Mouse (Mus musculus): Measurements from ENCODE around the gene Slc6a9. TPM values are rescaled to one million over a fixed set of nuclear protein-coding genes. Genes with fewer than 3 reads are reported as not detected.

The Slc6a9 gene
- polyA plus RNA-seq, 2 experiments: 31.5 to 56.3 TPM

DNA sequence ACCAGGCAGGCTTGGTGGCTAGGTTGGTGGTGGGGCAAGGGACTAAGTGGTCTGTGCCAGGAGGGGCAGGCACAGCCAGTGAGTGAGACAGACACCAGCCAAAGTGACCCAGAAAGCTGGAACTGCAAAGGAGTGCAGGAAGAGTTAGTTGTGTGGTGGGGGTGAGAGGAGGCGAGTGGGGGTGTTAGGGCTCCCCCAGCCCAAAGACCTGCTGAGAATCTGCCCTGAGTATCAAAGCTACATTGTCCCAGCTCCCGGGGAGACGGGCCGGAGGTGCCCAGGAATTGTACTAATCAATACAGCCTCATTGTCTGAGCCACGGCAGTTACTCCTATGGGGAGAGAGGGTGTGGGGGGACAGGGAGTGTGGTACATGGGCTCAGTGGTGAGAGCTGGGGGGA is 15.2 kb downstream of the Slc6a9 start:
- H3K9me3 ChIP-seq (ENCODE audit: control insufficient read depth, low read length): no peaks in the 10 kb centered on the region
- no peak for DNase-seq (ENCODE audit: low read depth in 3 of 3, low spot score in 3 of 3)
- H3K36me3 ChIP-seq (replicated peaks; ENCODE audit: control insufficient read depth, insufficient read depth, low read depth): peaks cover 93% of the 10 kb centered on the region
- WGBS (ENCODE audit: insufficient replicate concordance): 83% methylated on average over 5 of the region's 5 CpGs
- no peak for ATAC-seq (ENCODE audit: insufficient read depth)
- no peak overlapping the region for H3K27ac ChIP-seq
- no peaks in the 10 kb centered on the region for H3K27me3 ChIP-seq (ENCODE audit: control insufficient read depth, insufficient read depth, low read length)
- H3K4me3 ChIP-seq (ENCODE audit: insufficient read depth in 1 of 2, low read depth in 2 of 2, low read length in 2 of 2): no peak overlapping the region
- TF ChIP-seq CTCF (IDR thresholded peaks at IDR 0.05; ENCODE audit: low read depth) (no peak), EP300 (IDR thresholded peaks at IDR 0.05; ENCODE audit: low read depth) (no peak)
- no peak overlapping the region for H3K9ac ChIP-seq (replicated peaks)
- H3K4me2 ChIP-seq (ENCODE audit: low read depth): no peak overlapping the region
- H3K4me1 ChIP-seq (replicated peaks; ENCODE audit: control insufficient read depth in 2 of 2, insufficient read depth in 2 of 2, low read length in 1 of 2): peaks cover 0 to 4% of the 10 kb centered on the region in 2 experiments; a peak in 1 of 4 replicates

DNA sequence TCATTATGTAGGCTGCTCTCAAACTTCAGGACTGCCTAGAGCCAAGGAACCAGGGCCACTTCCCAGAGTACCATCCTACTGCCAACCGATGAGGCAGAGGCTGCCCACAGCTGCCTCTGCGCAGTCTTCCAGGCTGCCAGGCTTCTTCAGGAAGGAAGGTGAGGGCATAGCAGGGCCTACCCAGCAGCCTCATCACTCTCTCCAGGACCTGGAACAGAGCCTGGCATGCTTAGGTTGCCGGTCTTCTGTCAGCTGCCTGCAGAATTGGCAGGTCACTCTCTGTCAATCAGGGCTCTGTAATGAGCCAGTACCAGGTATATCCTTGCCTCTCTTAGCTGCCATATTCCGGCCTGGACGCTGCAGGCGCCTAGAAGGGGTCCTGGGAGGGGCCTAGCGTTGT is 15.9 kb downstream of the Slc6a9 start:
- Histone ChIP-seq H3K9ac (replicated peaks) (no peak overlapping the region), H3K27me3 (ENCODE audit: control insufficient read depth, insufficient read depth, low read length) (no peaks in the 10 kb centered on the region), H3K36me3 (replicated peaks; ENCODE audit: control insufficient read depth, insufficient read depth, low read depth) (peaks cover 93% of the 10 kb centered on the region), H3K4me1 (replicated peaks; ENCODE audit: control insufficient read depth in 2 of 2, insufficient read depth in 2 of 2, low read length in 1 of 2) (peaks cover 0 to 4% of the 10 kb centered on the region in 2 experiments; a peak in 1 of 4 replicates), H3K9me3 (ENCODE audit: control insufficient read depth, low read length) (no peaks in the 10 kb centered on the region), H3K4me3 (ENCODE audit: insufficient read depth in 1 of 2, low read depth in 2 of 2, low read length in 2 of 2) (no peak overlapping the region), H3K4me2 (ENCODE audit: low read depth) (no peak overlapping the region), H3K27ac (no peak overlapping the region)
- ATAC-seq (ENCODE audit: insufficient read depth) (no peak; the same call in 1 of the 2 replicates), DNase-seq (ENCODE audit: low read depth in 3 of 3, low spot score in 3 of 3) (no peak)
- no peak for TF ChIP-seq EP300 (IDR thresholded peaks at IDR 0.05; ENCODE audit: low read depth)
- TF ChIP-seq CTCF (IDR thresholded peaks at IDR 0.05; ENCODE audit: low read depth): no peak
- 85% methylated on average over 7 of the region's 7 CpGs for WGBS (ENCODE audit: insufficient replicate concordance)

DNA sequence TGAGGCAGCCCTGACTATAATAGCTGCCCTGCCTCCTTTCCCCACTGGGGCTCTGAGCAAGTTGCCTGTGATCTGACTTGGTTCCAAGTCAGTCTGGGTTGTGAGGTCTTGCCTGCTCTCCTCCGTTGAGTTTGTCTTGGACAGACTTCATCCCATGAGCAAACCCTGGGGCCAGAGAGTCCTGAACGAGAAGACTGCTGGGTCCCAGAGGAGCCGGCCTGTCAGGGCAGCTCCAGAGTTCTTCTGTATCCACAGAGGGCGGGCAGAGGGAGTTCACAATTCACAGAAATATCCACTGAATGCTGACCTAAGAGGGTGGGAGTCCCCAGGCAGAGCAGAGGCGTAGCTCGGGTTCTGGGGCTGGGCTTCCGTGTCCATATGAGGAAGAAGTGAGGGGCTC is 16.6 kb downstream of the Slc6a9 start:
- WGBS (ENCODE audit: insufficient replicate concordance): 80% methylated on average over 7 of the region's 7 CpGs

DNA sequence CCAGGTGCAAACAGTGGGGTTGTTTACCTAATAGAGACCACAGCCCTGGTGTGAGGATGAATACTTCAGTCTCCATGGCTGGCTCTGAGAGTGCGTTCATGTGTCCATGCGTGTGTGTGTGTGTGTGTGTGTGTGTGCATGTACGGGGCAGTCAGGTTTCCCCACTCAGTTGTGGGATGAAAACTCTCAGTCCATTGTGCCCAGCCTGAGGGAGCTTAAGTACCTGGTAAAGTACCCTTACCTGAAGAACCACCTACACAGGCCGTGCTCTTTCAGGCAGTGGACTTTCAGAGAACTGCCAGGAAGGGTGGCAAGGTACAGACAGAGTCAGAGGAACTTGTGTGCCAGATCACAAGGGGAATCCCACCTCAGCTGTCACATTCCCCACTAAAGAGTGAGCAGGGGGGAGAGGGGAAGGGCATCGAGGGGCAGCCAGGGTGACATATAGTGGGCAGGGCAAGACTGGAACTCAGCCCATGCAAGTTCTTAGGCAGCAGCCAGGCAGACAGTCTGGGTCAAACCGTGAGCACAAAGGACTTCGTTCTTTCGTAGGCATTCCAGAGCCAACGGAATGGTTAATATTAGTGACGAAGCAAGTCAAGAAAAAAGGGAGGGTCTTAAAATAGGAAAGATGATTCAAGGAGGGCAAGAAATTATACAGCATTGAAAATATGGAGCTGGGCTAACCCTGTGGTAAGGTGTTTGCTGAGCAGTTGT is 18.0 kb downstream of the Slc6a9 start:
- H3K4me2 ChIP-seq (ENCODE audit: low read depth): no peak overlapping the region
- ATAC-seq (ENCODE audit: insufficient read depth) (no peak), DNase-seq (ENCODE audit: low read depth in 3 of 3, low spot score in 3 of 3) (no peak)
- H3K9me3 ChIP-seq (ENCODE audit: control insufficient read depth, low read length): no peaks in the 10 kb centered on the region
- H3K36me3 ChIP-seq (replicated peaks; ENCODE audit: control insufficient read depth, insufficient read depth, low read depth): peaks cover 94% of the 10 kb centered on the region
- no peak overlapping the region for H3K27ac ChIP-seq
- TF ChIP-seq EP300 (IDR thresholded peaks at IDR 0.05; ENCODE audit: low read depth) (no peak), CTCF (IDR thresholded peaks at IDR 0.05; ENCODE audit: low read depth) (no peak)
- no peak overlapping the region for H3K4me3 ChIP-seq (ENCODE audit: insufficient read depth in 1 of 2, low read depth in 2 of 2, low read length in 2 of 2)
- 88% methylated on average over 10 of the region's 10 CpGs for WGBS (ENCODE audit: insufficient replicate concordance)
- no peak overlapping the region for H3K9ac ChIP-seq (replicated peaks)
- H3K27me3 ChIP-seq (ENCODE audit: control insufficient read depth, insufficient read depth, low read length): no peaks in the 10 kb centered on the region
- peaks cover 0 to 4% of the 10 kb centered on the region in 2 experiments; a peak in 1 of 4 replicates for H3K4me1 ChIP-seq (replicated peaks; ENCODE audit: control insufficient read depth in 2 of 2, insufficient read depth in 2 of 2, low read length in 1 of 2)

More for the DNA sequence above, 16.6 kb downstream of the Slc6a9 start:
- no peak for DNase-seq (ENCODE audit: low read depth in 3 of 3, low spot score in 3 of 3)
- TF ChIP-seq EP300 (IDR thresholded peaks at IDR 0.05; ENCODE audit: low read depth) (no peak), CTCF (IDR thresholded peaks at IDR 0.05; ENCODE audit: low read depth) (no peak)
- ATAC-seq (ENCODE audit: insufficient read depth): no peak
- Histone ChIP-seq H3K9ac (replicated peaks) (no peak overlapping the region), H3K4me1 (replicated peaks; ENCODE audit: control insufficient read depth in 2 of 2, insufficient read depth in 2 of 2, low read length in 1 of 2) (peaks cover 0 to 4% of the 10 kb centered on the region in 2 experiments; a peak in 1 of 4 replicates), H3K9me3 (ENCODE audit: control insufficient read depth, low read length) (no peaks in the 10 kb centered on the region), H3K4me2 (ENCODE audit: low read depth) (no peak overlapping the region), H3K27ac (no peak overlapping the region), H3K27me3 (ENCODE audit: control insufficient read depth, insufficient read depth, low read length) (no peaks in the 10 kb centered on the region), H3K36me3 (replicated peaks; ENCODE audit: control insufficient read depth, insufficient read depth, low read depth) (peaks cover 93% of the 10 kb centered on the region), H3K4me3 (ENCODE audit: insufficient read depth in 1 of 2, low read depth in 2 of 2, low read length in 2 of 2) (no peak overlapping the region)

DNA sequence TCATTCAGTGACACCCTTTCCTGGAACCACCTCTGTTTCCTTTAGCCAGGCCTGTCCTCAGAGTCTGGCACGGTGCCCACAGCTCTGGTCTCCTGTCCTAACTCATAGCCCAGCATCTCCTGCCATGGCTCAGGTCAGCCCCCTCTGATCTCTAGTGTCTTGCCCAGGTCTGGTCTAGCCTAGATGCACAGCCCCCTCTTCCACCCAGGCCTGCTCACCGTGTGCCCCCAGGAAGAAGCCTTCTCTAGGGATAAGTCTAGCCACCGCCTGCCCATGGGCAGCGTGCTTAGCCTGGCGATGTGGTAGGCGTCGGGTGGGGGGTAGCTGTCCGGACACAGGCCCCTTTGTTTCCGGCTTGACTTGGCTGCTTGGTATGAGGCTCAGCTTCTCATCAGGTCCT is 20.8 kb downstream of the Slc6a9 start:
- no peak overlapping the region for H3K9ac ChIP-seq (replicated peaks)
- ATAC-seq (ENCODE audit: insufficient read depth): no peak
- no peak overlapping the region for H3K27ac ChIP-seq
- 84% methylated on average over 9 of the region's 9 CpGs for WGBS (ENCODE audit: insufficient replicate concordance)
- no peak overlapping the region for H3K4me3 ChIP-seq (ENCODE audit: insufficient read depth in 1 of 2, low read depth in 2 of 2, low read length in 2 of 2)
- no peak overlapping the region for H3K4me2 ChIP-seq (ENCODE audit: low read depth)
- TF ChIP-seq CTCF (IDR thresholded peaks at IDR 0.05; ENCODE audit: low read depth) (no peak), EP300 (IDR thresholded peaks at IDR 0.05; ENCODE audit: low read depth) (no peak)
- H3K27me3 ChIP-seq (ENCODE audit: control insufficient read depth, insufficient read depth, low read length): no peaks in the 10 kb centered on the region
- no peaks in the 10 kb centered on the region for H3K9me3 ChIP-seq (ENCODE audit: control insufficient read depth, low read length)
- no peak for DNase-seq (ENCODE audit: low read depth in 3 of 3, low spot score in 3 of 3)
- H3K36me3 ChIP-seq (replicated peaks; ENCODE audit: control insufficient read depth, insufficient read depth, low read depth): peaks cover 96% of the 10 kb centered on the region
- peaks cover 0 to 4% of the 10 kb centered on the region in 2 experiments; a peak in 1 of 4 replicates for H3K4me1 ChIP-seq (replicated peaks; ENCODE audit: control insufficient read depth in 2 of 2, insufficient read depth in 2 of 2, low read length in 1 of 2)
